Mouse (Mus musculus) induced T-regulatory cell, adult 2 months (primary cell): ENCODE measurements around the gene Npw.

Experiments
- DNase-seq: peaks from one replicate; pipeline ENCODE4 v3.0.0-alpha.2; 2012; ENCODE audit warnings: low read depth

The Npw gene

GRCm38 (mm10) chr17:24658017-24658758, at the start of gene Npw:
Gene Npw (minus strand): TSS chr17:24658457.
- peak; percentile 54 for DNase-seq

GRCm38 (mm10) chr17:24707801-24708425, 49.7 kb upstream of the Npw start:
- DNase-seq: peak; percentile 73

GRCm38 (mm10) chr17:24706982-24707800, 48.9 kb upstream of the Npw start, which contains the start of gene Tbl3:
Gene Tbl3 (minus strand): TSS chr17:24707660.
- DNase-seq: peak; percentile 96

- DNase-seq: no peak
Measured at GRCm38 (mm10) chr17:24705821-24706220, 47.6 kb upstream of the Npw start.

- DNase-seq: no peak
Measured at GRCm38 (mm10) chr17:24701251-24701650, 43.0 kb upstream of the Npw start.

GRCm38 (mm10) chr17:24699473-24699872, 41.2 kb upstream of the Npw start:
- no peak for DNase-seq

- no peak for DNase-seq
Measured at GRCm38 (mm10) chr17:24698715-24699114, 40.5 kb upstream of the Npw start.

GRCm38 (mm10) chr17:24697985-24698384, 39.7 kb upstream of the Npw start:
- DNase-seq: no peak

- peak; percentile 91 for DNase-seq
Measured at GRCm38 (mm10) chr17:24696011-24696697, 37.9 kb upstream of the Npw start, which contains the start of the genes Gfer and Noxo1. Gene Gfer (minus strand): TSS chr17:24696156. Gene Noxo1 (plus strand): TSS chr17:24696234.

- DNase-seq: no peak
Measured at GRCm38 (mm10) chr17:24695326-24696010, 37.2 kb upstream of the Npw start.

GRCm38 (mm10) chr17:24692385-24692784, 34.1 kb upstream of the Npw start:
- no peak for DNase-seq

GRCm38 (mm10) chr17:24689251-24690081, 31.2 kb upstream of the Npw start, which contains the start of gene Syngr3:
Gene Syngr3 (minus strand): TSS chr17:24689955.
- peak; percentile 49 for DNase-seq

- DNase-seq: no peak
Measured at GRCm38 (mm10) chr17:24687599-24687998, 29.3 kb upstream of the Npw start.

- peak; percentile 85 for DNase-seq
Measured at GRCm38 (mm10) chr17:24687146-24687595, 28.9 kb upstream of the Npw start.

- peak; percentile 87 for DNase-seq
Measured at GRCm38 (mm10) chr17:24686514-24686913, 28.3 kb upstream of the Npw start.

GRCm38 (mm10) chr17:24677500-24678080, 19.3 kb upstream of the Npw start:
- no peak for DNase-seq

GRCm38 (mm10) chr17:24676877-24677276, 18.6 kb upstream of the Npw start:
- DNase-seq: no peak

- DNase-seq: peak; percentile 89
Measured at GRCm38 (mm10) chr17:24676187-24676586, 17.9 kb upstream of the Npw start.

- DNase-seq: no peak
Measured at GRCm38 (mm10) chr17:24674277-24674676, 16.0 kb upstream of the Npw start.

GRCm38 (mm10) chr17:24672141-24672540, 13.9 kb upstream of the Npw start:
- no peak for DNase-seq
